Mouse (Mus musculus) embryonic facial prominence, embryonic 14.5 days (tissue): ENCODE data around the gene Arhgap6. TPM values are rescaled to one million over a fixed set of nuclear protein-coding genes. Genes with fewer than 3 reads are reported as not detected.

Experiments
- ATAC-seq: fragments of 200-750 bp; cut with Nextera tagmentation; 2 replicates; pipeline ENCODE4 v1.8.0; 2017; ENCODE audit warnings: low read depth, moderate number of reproducible peaks, moderate TSS enrichment
- DNase-seq: peaks from one replicate; pipeline ENCODE4 v3.0.0-alpha.2; 2015; ENCODE audit warnings: low spot score
- H3K27ac ChIP-seq: fragments of 300-500 bp; sonication (generic); replicated peaks from 2 replicates; pipeline ENCODE4 v1.5.1; 2014; ENCODE audit warnings: low read depth, mild to moderate bottlenecking, low read length, moderate library complexity
- H3K27me3 ChIP-seq: fragments of 300-500 bp; sonication (generic); replicated peaks from 2 replicates; pipeline ENCODE4 v1.6.1; 2014; ENCODE audit warnings: low read length; ENCODE audit not compliant: control insufficient read depth, insufficient read depth
- H3K36me3 ChIP-seq: fragments of 300-500 bp; sonication (generic); 2 replicates; pipeline ENCODE4 v1.6.1; 2014; ENCODE audit warnings: low read length, mixed read lengths; ENCODE audit not compliant: control insufficient read depth, insufficient read depth
- H3K4me1 ChIP-seq: fragments of 300-500 bp; sonication (generic); 2 replicates; pipeline ENCODE4 v1.6.1; 2014; ENCODE audit warnings: antibody characterized with exemption, low read length; ENCODE audit not compliant: control insufficient read depth, insufficient read depth
- H3K4me2 ChIP-seq: fragments of 300-500 bp; sonication (generic); 2 replicates; pipeline ENCODE4 v1.6.1; 2014; ENCODE audit warnings: low read depth, mild to moderate bottlenecking, low read length, moderate library complexity, mixed read lengths
- H3K4me3 ChIP-seq: fragments of 300-500 bp; sonication (generic); 2 replicates; pipeline ENCODE4 v1.5.1; 2014; ENCODE audit warnings: low read depth, mild to moderate bottlenecking, low read length
- H3K9ac ChIP-seq: fragments of 300-500 bp; sonication (generic); 2 replicates; pipeline ENCODE4 v1.6.1; 2014; ENCODE audit warnings: low read depth, mild to moderate bottlenecking, low read length, moderate library complexity, mixed read lengths
- H3K9me3 ChIP-seq: fragments of 300-500 bp; sonication (generic); 2 replicates; pipeline ENCODE4 v1.6.1; 2016; ENCODE audit warnings: low read length; ENCODE audit not compliant: control insufficient read depth
- WGBS: fragments of 180-500 bp; shearing (Covaris S2); extraction: QIAGEN DNeasy Blood & Tissue Kit; methylation state at CpG from one replicate; pipeline ENCODE4 v1.1.7; 2014; 5-methylcytosine and 5-hydroxymethylcytosine counted together
- polyA plus RNA-seq: library from polyadenylated mRNA; unstranded; fragments of >200 nt; fragmentation: Nextera tagmentation; extraction: Ambion mirVana; gene quantifications from 2 replicates; pipeline ENCODE4 v1.2.1, GENCODE M21; 2014

Arhgap6 gene
- polyA plus RNA-seq, 1 experiment from 2014 or later, result 4.4 TPM

DNA sequence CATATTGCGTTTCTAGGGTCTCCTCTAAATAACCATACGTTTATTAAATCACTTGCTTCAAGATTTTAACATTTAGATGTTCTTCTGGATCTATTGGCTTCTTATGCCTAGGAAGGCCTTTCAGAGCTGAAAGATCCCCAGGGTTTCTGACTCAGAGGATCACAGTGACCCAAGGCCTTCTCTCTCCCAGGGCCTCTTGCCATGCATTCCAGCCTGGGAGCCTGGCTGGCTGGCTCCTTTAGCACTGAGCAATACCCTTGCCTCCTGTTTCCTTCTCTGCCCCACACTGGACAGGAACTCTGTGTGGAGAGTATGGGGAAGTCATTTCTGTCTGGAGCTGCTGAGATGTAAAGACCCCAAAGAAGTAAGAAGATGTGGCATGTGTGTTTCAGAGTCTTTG lies 376.1 kb downstream of the Arhgap6 start:
- no peak overlapping the region for H3K27ac ChIP-seq
- DNase-seq (no peak), ATAC-seq (no peak)
- peaks cover 10% of the 10 kb centered on the region; the same call in 1 of the 2 replicates for H3K27me3 ChIP-seq
- WGBS, result 86% methylated on average over 2 of the region's 2 CpGs
- no peak overlapping the region for H3K4me2 ChIP-seq
- no peaks in the 10 kb centered on the region for H3K9me3 ChIP-seq
- H3K36me3 ChIP-seq, result no peaks in the 10 kb centered on the region
- no peak overlapping the region for H3K9ac ChIP-seq
- no peak overlapping the region for H3K4me3 ChIP-seq
- H3K4me1 ChIP-seq, result no peaks in the 10 kb centered on the region

DNA sequence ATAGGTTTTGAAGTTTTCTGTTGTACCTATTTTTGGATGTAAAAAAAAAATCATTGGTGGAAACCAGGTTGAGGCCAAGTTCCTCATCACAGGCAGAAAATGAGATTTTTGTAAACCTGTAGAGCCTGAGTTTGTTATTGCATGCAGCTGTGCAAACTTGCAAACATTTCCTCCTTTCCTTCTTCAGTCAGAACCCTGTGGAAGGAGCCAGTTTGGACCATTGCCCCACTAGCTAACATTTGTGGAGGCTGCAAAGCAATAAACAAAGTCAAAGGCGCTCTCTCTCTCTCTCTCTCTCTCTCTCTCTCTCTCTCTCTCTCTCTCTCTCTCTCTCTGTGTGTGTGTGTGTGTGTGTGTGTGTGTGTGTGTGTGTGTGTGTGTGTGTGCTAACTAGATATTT lies 378.9 kb downstream of the Arhgap6 start:
- Histone ChIP-seq H3K9me3 (no peaks in the 10 kb centered on the region), H3K4me2 (no peak overlapping the region), H3K27me3 (peaks cover 10% of the 10 kb centered on the region; the same call in 1 of the 2 replicates), H3K9ac (no peak overlapping the region), H3K36me3 (no peaks in the 10 kb centered on the region), H3K4me3 (no peak overlapping the region), H3K27ac (no peak overlapping the region), H3K4me1 (no peaks in the 10 kb centered on the region)
- 60% methylated on average over 1 of the region's 1 CpGs for WGBS
- DNase-seq, result peak; percentile 65
- ATAC-seq, result no peak

DNA sequence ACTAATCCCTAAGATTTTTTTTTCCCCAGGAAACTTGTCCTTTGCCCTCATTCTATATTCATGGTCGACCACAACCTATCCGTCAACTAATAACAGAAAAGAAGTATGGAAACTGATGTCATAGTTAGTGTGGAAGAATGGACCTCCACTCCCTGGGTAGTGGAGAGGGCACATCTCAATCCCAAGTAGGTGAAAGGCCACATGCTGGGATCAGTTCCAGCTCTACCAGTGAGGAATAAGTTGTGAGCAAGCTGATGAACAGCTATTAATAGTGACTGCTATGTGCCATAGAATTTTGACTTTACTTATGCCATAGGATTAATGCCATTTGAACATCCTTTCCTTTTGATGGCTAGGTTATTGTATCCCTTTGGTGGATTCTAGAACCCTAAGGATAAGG lies 383.7 kb downstream of the Arhgap6 start:
- no peak for DNase-seq
- 77% methylated on average over 2 of the region's 2 CpGs for WGBS
- Histone ChIP-seq H3K4me1 (no peaks in the 10 kb centered on the region), H3K27ac (no peak overlapping the region), H3K27me3 (peaks cover 7% of the 10 kb centered on the region; the same call in 1 of the 2 replicates), H3K9me3 (no peaks in the 10 kb centered on the region), H3K36me3 (no peaks in the 10 kb centered on the region), H3K4me2 (no peak overlapping the region), H3K9ac (no peak overlapping the region), H3K4me3 (no peak overlapping the region)
- no peak for ATAC-seq

- H3K27ac ChIP-seq, result no peak within 1 kb of the TSS
- DNase-seq (no peak), ATAC-seq (no peak)
- H3K4me2 ChIP-seq, result no peak within 1 kb of the TSS
- H3K9ac ChIP-seq, result no peak within 1 kb of the TSS
- 81% methylated on average over 5 of the region's 5 CpGs for WGBS
- H3K9me3 ChIP-seq, result no peaks in the 10 kb centered on the region
- no peaks in the 10 kb centered on the region for H3K36me3 ChIP-seq
- H3K27me3 ChIP-seq, result 0 out of 2 replicates have a peak, but pooled peaks cover 2% of the 10 kb centered on the region
- H3K4me3 ChIP-seq, result no peak within 1 kb of the TSS
- H3K4me1 ChIP-seq, result no peaks in the 10 kb centered on the region
These were observed 392.2 kb downstream of the Arhgap6 start, which contains the start of gene Amelx for GRCm38 (mm10) chrX:169187100-169187499. Gene Amelx (minus strand): TSS chrX:169187200.

DNA sequence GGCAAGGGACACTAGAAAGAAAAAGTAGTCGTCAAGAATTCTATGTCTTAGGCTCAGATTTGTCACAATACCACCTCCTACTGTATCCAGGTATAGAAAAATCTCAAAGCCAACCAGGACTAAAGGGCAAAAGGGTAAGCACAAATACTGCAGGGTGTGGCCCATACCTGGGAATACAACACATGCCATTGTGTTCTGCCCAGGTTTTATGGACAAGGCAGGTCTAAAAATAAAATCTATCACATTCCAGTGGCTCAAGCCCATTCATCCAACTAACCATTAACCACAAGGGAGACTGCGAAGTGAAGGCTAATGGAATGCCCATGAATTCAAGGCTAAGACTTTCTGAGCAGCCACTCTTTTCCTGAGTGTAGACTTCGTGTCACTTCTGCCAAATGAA lies 415.1 kb downstream of the Arhgap6 start:
- ATAC-seq, result no peak
- 67% methylated on average over 3 of the region's 3 CpGs for WGBS
- Histone ChIP-seq H3K4me2 (no peak overlapping the region), H3K9ac (no peak overlapping the region), H3K4me1 (no peaks in the 10 kb centered on the region), H3K36me3 (no peaks in the 10 kb centered on the region), H3K27me3 (peaks cover 9% of the 10 kb centered on the region; the same call in 1 of the 2 replicates), H3K4me3 (no peak overlapping the region), H3K9me3 (no peaks in the 10 kb centered on the region), H3K27ac (no peak overlapping the region)
- DNase-seq, result no peak

- no peaks in the 10 kb centered on the region for H3K9me3 ChIP-seq
- H3K4me2 ChIP-seq, result no peak overlapping the region
- WGBS, result 47% methylated on average over 5 of the region's 8 CpGs
- H3K36me3 ChIP-seq, result no peaks in the 10 kb centered on the region
- H3K9ac ChIP-seq, result no peak overlapping the region
- H3K4me1 ChIP-seq, result no peaks in the 10 kb centered on the region
- no peak for DNase-seq
- no peak for ATAC-seq
- H3K27ac ChIP-seq, result no peak overlapping the region
- H3K27me3 ChIP-seq, result no peaks in the 10 kb centered on the region; the same call in none of the 2 replicates
- H3K4me3 ChIP-seq, result no peak overlapping the region
These were observed 425.2 kb downstream of the Arhgap6 start for GRCm38 (mm10) chrX:169220064-169220463.

DNA sequence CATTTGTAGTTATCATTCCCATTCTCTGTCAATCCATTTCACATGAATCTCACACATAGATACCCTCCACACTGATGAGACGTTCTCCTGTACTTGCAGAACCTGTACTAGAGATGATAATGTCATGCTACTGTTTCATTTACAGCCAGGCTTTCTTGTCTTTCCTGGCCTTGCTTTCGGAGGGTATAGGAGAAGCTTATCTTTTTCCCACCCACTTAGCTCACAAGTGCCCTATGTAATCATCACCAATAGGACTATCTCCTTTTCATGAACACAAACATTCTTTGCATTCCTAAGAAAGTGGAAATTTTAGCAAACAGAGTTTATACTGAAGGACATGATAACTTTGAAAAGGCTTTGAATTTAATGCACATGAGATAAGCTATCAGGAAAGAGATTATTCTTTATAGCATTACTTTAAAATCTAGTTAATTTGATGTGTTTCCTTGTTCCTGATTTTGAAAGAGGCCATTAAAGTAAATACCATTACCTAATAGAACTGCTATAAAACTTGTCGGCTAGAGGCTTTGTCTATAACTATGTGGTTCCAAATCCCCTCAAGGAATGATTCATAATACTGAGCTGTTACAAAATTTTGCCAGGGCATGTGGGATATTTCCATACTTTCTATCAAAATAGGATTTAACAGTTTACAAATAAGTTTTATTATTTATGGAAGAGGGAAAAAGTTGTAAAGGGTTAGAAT lies 427.6 kb downstream of the Arhgap6 start:
- DNase-seq (no peak), ATAC-seq (no peak)
- Histone ChIP-seq H3K9me3 (no peaks in the 10 kb centered on the region), H3K36me3 (no peaks in the 10 kb centered on the region), H3K27me3 (no peaks in the 10 kb centered on the region; the same call in none of the 2 replicates), H3K4me2 (no peak overlapping the region), H3K27ac (no peak overlapping the region), H3K4me3 (no peak overlapping the region), H3K9ac (no peak overlapping the region), H3K4me1 (no peaks in the 10 kb centered on the region)
- WGBS, result 78% methylated on average over 3 of the region's 3 CpGs

DNA sequence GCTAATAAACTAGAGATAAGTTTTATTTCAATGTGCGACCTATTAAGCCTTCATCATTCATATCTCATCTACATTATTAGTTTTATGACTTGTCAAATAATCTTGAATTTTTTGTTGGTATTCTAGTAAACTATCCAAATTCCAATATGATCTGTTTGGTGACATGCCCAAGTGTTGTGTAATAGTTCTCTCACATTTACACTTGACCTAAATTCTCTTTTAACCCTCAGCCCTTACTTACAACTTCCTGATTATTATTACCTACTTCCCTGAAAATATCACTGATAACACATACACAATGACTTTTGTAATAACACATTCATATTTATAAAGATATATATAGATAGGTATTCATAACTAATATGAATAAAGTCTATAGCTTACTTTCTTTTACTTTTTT lies 461.0 kb downstream of the Arhgap6 start:
- no peaks in the 10 kb centered on the region for H3K4me1 ChIP-seq
- no peak overlapping the region for H3K9ac ChIP-seq
- H3K4me3 ChIP-seq, result no peak overlapping the region
- no peaks in the 10 kb centered on the region for H3K9me3 ChIP-seq
- no peaks in the 10 kb centered on the region for H3K36me3 ChIP-seq
- H3K4me2 ChIP-seq, result no peak overlapping the region
- ATAC-seq, result no peak
- no peak for DNase-seq
- peaks cover 14% of the 10 kb centered on the region; the same call in 1 of the 2 replicates for H3K27me3 ChIP-seq
- H3K27ac ChIP-seq, result no peak overlapping the region
- WGBS, result 64% methylated on average over 1 of the region's 1 CpGs

DNA sequence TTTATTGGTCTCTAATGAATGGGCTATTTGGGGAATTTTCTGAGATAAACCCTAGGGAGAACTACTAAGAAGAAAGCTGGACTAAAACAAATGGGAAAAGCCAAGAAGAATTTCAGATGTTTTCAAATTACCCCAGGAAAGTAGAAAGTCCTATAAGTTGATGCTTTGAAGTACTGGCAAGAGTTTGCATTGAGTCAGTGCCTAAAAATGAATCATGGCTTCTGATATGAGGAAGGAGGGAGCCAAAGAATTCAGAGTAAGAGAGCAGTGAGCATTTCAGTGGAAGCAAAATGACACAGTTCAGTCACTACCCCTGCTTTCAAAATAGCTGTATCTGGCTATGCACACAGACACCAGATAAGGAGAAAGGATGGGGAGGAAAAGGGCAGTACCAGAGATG lies 461.8 kb downstream of the Arhgap6 start:
- no peak overlapping the region for H3K4me2 ChIP-seq
- no peaks in the 10 kb centered on the region for H3K36me3 ChIP-seq
- ATAC-seq, result no peak
- no peak overlapping the region for H3K4me3 ChIP-seq
- H3K27ac ChIP-seq, result no peak overlapping the region
- H3K4me1 ChIP-seq, result no peaks in the 10 kb centered on the region
- H3K27me3 ChIP-seq, result peaks cover 14% of the 10 kb centered on the region; the same call in 1 of the 2 replicates
- no peak overlapping the region for H3K9ac ChIP-seq
- no peaks in the 10 kb centered on the region for H3K9me3 ChIP-seq
- no peak for DNase-seq
